ENCODE assay signal across 8 mouse cellular contexts in the genomic region with DNA sequence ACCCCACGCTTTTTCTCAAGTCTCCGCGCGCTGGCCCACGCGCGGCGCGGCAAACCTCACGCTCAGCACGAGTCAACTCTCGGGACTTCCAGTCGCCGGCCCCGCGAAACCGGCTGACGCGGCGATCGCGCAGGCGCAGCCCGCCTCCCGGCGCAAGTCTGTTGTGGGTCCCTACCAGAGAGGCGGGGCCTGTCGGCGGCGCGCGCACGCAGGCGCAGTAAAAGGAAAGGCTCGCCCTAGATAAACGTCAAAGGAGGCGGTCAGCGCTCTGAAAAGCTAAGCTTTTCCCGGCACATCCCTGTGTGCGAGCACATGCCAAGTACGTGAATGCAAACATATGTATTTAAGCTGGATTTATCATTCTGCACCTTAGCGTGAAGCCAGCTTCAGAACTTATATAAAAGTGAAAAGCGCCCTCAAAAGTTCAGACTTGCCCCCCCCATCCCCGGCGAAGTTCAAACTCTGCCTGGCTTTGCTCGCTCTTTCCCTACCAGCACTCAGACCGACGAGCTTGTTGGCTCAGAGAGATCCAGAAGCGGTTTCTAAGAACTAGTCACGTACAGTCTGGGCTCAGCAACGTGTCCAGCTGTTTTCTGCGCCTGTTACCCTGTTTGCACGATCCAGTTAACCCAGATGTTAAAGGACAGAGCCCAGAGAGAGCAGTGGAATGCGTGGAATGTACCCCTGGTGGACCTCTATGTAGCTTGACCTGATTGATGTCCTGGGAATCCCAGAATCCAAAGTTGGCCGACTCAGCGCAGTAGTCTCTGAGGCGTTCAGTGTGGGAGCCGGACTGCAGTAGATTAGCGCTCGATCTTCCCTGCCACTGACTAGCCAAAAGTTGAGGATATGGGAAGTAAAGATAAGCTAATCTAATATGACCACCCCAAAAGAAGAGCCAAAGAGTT. TPM values are rescaled to one million over a fixed set of nuclear protein-coding genes. Genes with fewer than 3 reads are reported as not detected.
A peak's percentile ranks its signal among the peaks of the same experiment; 100 is the strongest.
DNase-seq lines count a peak whose midpoint lies in the region; ATAC-seq lines count a peak whose summit lies in the region.

Gene Pelo (minus strand): TSS at position 118 of the 908 bp plus-strand sequence.

- ATAC-seq in hindbrain, embryonic 12.5 days (ENCODE audit: low FRiP score), result peak; percentile 97

- DNase-seq in Muller cell, postnatal 12 days (ENCODE audit: inconsistent ontology term), result peak; percentile 95
- DNase-seq in cerebellum, adult 9-11 months, result peak; percentile 95
- peak; percentile 93 to 94 for DNase-seq in frontal cortex, postnatal 10 days (ENCODE audit: low spot score in 2 of 2)
- peak; percentile 93 to 95 for DNase-seq in layer of hippocampus, postnatal 14 days (ENCODE audit: low spot score in 2 of 2)
- peak; percentile 96 for DNase-seq in lung, postnatal 14 days
- DNase-seq in retina, adult 2 months (ENCODE audit: low read depth, low spot score), result peak; percentile 79
- peak; percentile 94 to 95 for DNase-seq in thymus, postnatal 36 days

- H3K4me2 ChIP-seq in hindbrain, embryonic 12.5 days (replicated peaks), result peak within 1 kb of the TSS; percentile 87

- peak within 1 kb of the TSS; percentile 66 for H3K27ac ChIP-seq in hindbrain, embryonic 12.5 days

- H3K36me3 ChIP-seq in hindbrain, embryonic 12.5 days, result peaks cover 14% of the 10 kb centered on the region

- peak within 1 kb of the TSS; percentile 78 for H3K9ac ChIP-seq in hindbrain, embryonic 12.5 days

- H3K4me1 ChIP-seq in hindbrain, embryonic 12.5 days, result peaks cover 17% of the 10 kb centered on the region

- H3K27me3 ChIP-seq in hindbrain, embryonic 12.5 days, result no peaks in the 10 kb centered on the region

- under 1% methylated on average over 60 of the region's 60 CpGs for WGBS in hindbrain, embryonic 12.5 days

- H3K4me3 ChIP-seq in hindbrain, embryonic 12.5 days, result peak within 1 kb of the TSS; percentile 68

- H3K9me3 ChIP-seq in hindbrain, embryonic 12.5 days (replicated peaks), result peaks cover 4% of the 10 kb centered on the region; the same call in 1 of the 2 replicates

RNA-seq across cellular contexts. Expression of gene Pelo, which starts in this region (rescaled TPM):
- polyA plus RNA-seq in hindbrain, embryonic 12.5 days (2016; fragmentation: Nextera tagmentation; extraction: Ambion mirVana), result 3.9 and 4.6 TPM in 2 replicates
- 10 to 100 TPM; 18.6 to 22.0 TPM for total RNA-seq in layer of hippocampus, postnatal 14 days (2021)

Comparison
In these comparisons a context has a peak if more than half of its experiments do, and no peak if none do; other contexts are left out.
1. Peak in every context shown above with its lines: DNase-seq, ATAC-seq, H3K4me3 ChIP-seq and H3K27ac ChIP-seq.